Mouse (Mus musculus) adrenal gland, adult 18-20 months (tissue): ENCODE data around the gene Prr23a1. TPM values are rescaled to one million over a fixed set of nuclear protein-coding genes. Genes with fewer than 3 reads are reported as not detected.

ENCODE experiments used
- DNase-seq, 2 experiments: peaks; one replicate each; pipeline ENCODE4 v3.0.0; 2021 to 2022; ENCODE audit warnings: low spot score in 2 of 2
- long read RNA-seq, 2 experiments: library from polyadenylated mRNA; stranded (forward); transcript quantifications; one replicate each; pipeline ENCODE4 v2.0.0; 2021
- total RNA-seq, 2 experiments: library from RNA; stranded (reverse); gene quantifications; 1 replicate in 1 of 2; 2 replicates in 1 of 2; pipeline ENCODE4 v1.2.3; 2021

The Prr23a1 gene
- not detected for total RNA-seq
- long read RNA-seq, experiment 1 = 0 reads
- long read RNA-seq, experiment 2 = 0 reads

- no peak for DNase-seq
Measured at GRCm38 (mm10) chr9:98842117-98842516, at the start of gene Prr23a1. TSS of gene Prr23a1 (plus strand) at chr9:98842503.

- no peak for DNase-seq
Measured at GRCm38 (mm10) chr9:98799021-98799420, 43.3 kb upstream of the Prr23a1 start.

GRCm38 (mm10) chr9:98803971-98804370 lies 38.3 kb upstream of the Prr23a1 start:
- no peak for DNase-seq

GRCm38 (mm10) chr9:98805511-98805910 lies 36.8 kb upstream of the Prr23a1 start:
- no peak for DNase-seq

- DNase-seq = no peak
Measured at GRCm38 (mm10) chr9:98805934-98806333, 36.4 kb upstream of the Prr23a1 start.

- DNase-seq = no peak
Measured at GRCm38 (mm10) chr9:98807631-98808030, 34.7 kb upstream of the Prr23a1 start.

GRCm38 (mm10) chr9:98809526-98809925 lies 32.8 kb upstream of the Prr23a1 start:
- peak in 1 of 2 experiments; percentile 20 for DNase-seq

- peak in 1 of 2 experiments; percentile 7 for DNase-seq
Measured at GRCm38 (mm10) chr9:98816066-98816465, 26.2 kb upstream of the Prr23a1 start.

- DNase-seq = no peak
Measured at GRCm38 (mm10) chr9:98817592-98817991, 24.7 kb upstream of the Prr23a1 start.

- DNase-seq = no peak
Measured at GRCm38 (mm10) chr9:98818971-98819370, 23.3 kb upstream of the Prr23a1 start.

- DNase-seq = peak in 1 of 2 experiments; percentile 5
Measured at GRCm38 (mm10) chr9:98819481-98819880, 22.8 kb upstream of the Prr23a1 start.

GRCm38 (mm10) chr9:98820461-98820860 lies 21.8 kb upstream of the Prr23a1 start:
- DNase-seq = peak in 1 of 2 experiments; percentile 7

- no peak for DNase-seq
Measured at GRCm38 (mm10) chr9:98821067-98821466, 21.2 kb upstream of the Prr23a1 start.

- DNase-seq = no peak
Measured at GRCm38 (mm10) chr9:98823805-98824204, 18.5 kb upstream of the Prr23a1 start.

GRCm38 (mm10) chr9:98829508-98829907 lies 12.8 kb upstream of the Prr23a1 start:
- DNase-seq = no peak

- no peak for DNase-seq
Measured at GRCm38 (mm10) chr9:98837537-98838074, 4.7 kb upstream of the Prr23a1 start.

GRCm38 (mm10) chr9:98856210-98856609 lies 13.9 kb downstream of the Prr23a1 start, which contains the start of gene Prr23a2:
TSS of gene Prr23a2 (plus strand) at chr9:98856494.
- peak in 1 of 2 experiments; percentile 15 for DNase-seq

- DNase-seq = peak in 1 of 2 experiments; percentile 18
Measured at GRCm38 (mm10) chr9:98863463-98863862, 21.2 kb downstream of the Prr23a1 start.

GRCm38 (mm10) chr9:98864571-98864970 lies 22.3 kb downstream of the Prr23a1 start, which contains the start of gene Prr23a3:
TSS of gene Prr23a3 (plus strand) at chr9:98864767.
- DNase-seq = no peak
